Mouse (Mus musculus): ENCODE measurements around the gene Slc6a5. TPM values are rescaled to one million over a fixed set of nuclear protein-coding genes. Genes with fewer than 3 reads are reported as not detected.
"Not testable (repeated sequence)": the region's sequence is repeated elsewhere in the genome, so short reads cannot be mapped to it uniquely, and the experiment has no call there.

Gene Slc6a5
- total RNA-seq, 2 experiments from 2014 or later, result not detected

DNA sequence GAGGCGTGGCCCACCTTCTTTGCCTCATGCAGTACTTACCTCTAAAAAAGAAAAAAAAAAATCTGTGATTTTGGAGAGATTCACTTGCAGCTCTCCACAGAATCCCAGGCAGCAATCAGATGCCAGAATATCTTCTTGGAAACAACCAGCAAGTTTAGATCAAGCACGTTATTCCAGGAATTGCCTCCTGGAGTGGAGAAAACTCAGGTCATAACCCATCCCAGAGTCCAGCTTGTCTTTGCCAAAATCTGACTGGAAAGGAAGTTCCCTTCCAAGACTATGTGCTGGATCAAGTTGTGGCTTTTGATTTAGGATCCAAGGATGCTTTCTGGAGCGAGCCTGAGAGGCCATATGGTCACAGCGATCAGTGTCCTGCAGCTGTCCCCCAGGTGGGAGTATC lies 10.8 kb downstream of the Slc6a5 start:
- no peak for TF ChIP-seq CTCF (conservative IDR thresholded peaks at IDR 0.05)
- Histone ChIP-seq H3K4me3 (no peak overlapping the region), H3K27ac (no peak overlapping the region)
- no peak for DNase-seq (ENCODE audit: low spot score in 2 of 2)

GRCm38 (mm10) chr7:49922928-49923327 lies 13.0 kb downstream of the Slc6a5 start:
- DNase-seq (ENCODE audit: low spot score in 2 of 2), result no peak
- H3K4me3 ChIP-seq, result peak overlapping the region; percentile 40
- no peak for TF ChIP-seq CTCF (conservative IDR thresholded peaks at IDR 0.05)
- H3K27ac ChIP-seq, result peak overlapping the region; percentile 12

DNA sequence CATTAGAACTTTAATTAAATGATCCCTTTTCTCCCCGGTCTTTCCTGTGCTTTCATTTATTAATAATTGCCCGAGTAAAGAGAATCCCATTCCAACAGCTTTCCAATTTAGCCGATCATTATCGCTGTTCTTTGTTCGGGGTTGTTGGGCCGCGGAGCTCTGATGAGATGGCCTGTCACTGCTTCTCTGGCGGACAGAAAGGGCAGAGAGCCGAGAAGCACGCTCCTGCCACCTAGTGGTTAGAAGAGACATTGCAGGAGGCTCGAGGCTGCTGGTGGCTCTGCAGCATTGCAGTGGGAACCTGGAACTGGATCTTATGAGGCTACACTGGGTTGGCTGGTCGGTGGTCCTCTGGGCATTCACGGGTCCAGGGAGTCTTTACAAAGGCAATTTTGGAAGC lies 13.4 kb downstream of the Slc6a5 start:
- Histone ChIP-seq H3K27ac (peak overlapping the region; percentile 12), H3K4me3 (peak overlapping the region; percentile 40)
- DNase-seq (ENCODE audit: low spot score in 2 of 2), result peak; percentile 87
- peak; percentile 100 for TF ChIP-seq CTCF (conservative IDR thresholded peaks at IDR 0.05)

- Histone ChIP-seq H3K27ac (no peak overlapping the region), H3K4me3 (no peak overlapping the region)
- no peak for TF ChIP-seq CTCF (conservative IDR thresholded peaks at IDR 0.05)
- no peak for DNase-seq (ENCODE audit: low spot score in 2 of 2)
Observed at GRCm38 (mm10) chr7:49928571-49928970, 18.6 kb downstream of the Slc6a5 start.

- TF ChIP-seq CTCF (conservative IDR thresholded peaks at IDR 0.05), result no peak
- DNase-seq (ENCODE audit: low spot score in 2 of 2), result no peak
- Histone ChIP-seq H3K4me3 (no peak overlapping the region), H3K27ac (no peak overlapping the region)
Observed at GRCm38 (mm10) chr7:49929999-49930398, 20.1 kb downstream of the Slc6a5 start.

- H3K27ac ChIP-seq; H3K4me3 ChIP-seq; DNase-seq (ENCODE audit: low spot score in 2 of 2): not testable (repeated sequence)
Observed at GRCm38 (mm10) chr7:49933386-49934115, 23.6 kb downstream of the Slc6a5 start.

DNA sequence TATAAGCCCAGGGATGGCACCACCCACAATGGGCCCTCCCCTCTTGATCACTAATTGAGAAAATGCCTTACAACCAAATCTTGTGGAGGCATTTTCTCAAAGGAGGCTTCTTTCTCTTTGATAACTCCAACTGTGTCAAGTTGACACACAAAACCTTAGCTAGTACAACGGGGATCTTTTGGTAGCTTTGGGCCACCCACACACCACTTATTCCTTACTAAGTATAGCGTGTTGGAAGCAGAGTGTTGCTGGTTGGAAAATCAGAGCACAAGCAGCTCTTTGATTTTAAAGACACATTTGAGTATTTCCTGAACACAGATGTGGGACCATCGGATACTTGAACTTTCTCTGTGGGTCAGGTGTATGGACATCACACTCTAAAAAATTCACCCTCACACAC lies 26.9 kb downstream of the Slc6a5 start:
- TF ChIP-seq CTCF (conservative IDR thresholded peaks at IDR 0.05), result no peak
- H3K27ac ChIP-seq, result no peak overlapping the region
- no peak for DNase-seq (ENCODE audit: low spot score in 2 of 2)
- H3K4me3 ChIP-seq, result no peak overlapping the region

DNA sequence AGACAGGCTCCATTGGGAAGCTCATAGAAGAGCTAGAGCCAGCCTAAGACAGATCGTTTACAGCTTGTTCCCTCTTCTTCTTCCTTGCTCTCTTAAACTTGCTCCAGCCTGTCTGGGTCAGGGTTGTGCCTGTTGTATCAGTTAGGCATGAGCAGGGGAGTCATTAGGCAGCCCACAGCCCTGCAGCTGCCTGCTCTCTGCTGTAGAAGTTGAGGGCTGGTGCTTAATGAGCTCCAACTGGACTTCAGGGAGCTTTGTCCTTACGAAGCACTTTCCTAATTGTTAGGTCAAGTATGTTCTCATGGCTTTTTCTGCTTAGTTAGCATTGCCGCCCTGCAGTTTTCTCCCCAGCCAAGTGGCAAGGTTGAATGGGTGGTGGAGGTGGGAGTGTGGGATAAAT lies 32.1 kb downstream of the Slc6a5 start:
- Histone ChIP-seq H3K4me3 (no peak overlapping the region), H3K27ac (no peak overlapping the region)
- DNase-seq (ENCODE audit: low spot score in 2 of 2), result no peak
- no peak for TF ChIP-seq CTCF (conservative IDR thresholded peaks at IDR 0.05)

DNA sequence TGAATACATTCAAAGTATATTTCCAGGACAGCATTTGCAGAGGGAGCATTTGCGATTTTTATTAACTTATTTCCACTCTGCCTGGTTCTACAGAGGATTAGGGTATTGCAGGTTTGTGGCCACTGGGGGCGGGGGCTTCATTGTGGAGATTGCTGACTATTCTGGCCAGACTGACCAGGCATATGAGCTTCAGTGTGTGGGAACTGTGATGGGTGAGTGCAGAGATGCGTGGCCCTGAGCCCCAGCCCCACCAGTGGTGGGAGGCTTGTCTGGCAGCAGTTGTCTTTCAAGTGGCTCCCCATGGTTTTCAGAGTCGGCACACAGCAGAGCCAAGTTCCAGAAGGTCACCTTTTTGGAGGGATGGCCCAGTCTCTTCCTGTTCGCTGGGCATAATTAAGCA lies 32.5 kb downstream of the Slc6a5 start:
- H3K27ac ChIP-seq, result no peak overlapping the region
- no peak overlapping the region for H3K4me3 ChIP-seq
- DNase-seq (ENCODE audit: low spot score in 2 of 2), result no peak
- TF ChIP-seq CTCF (conservative IDR thresholded peaks at IDR 0.05), result no peak

- no peak overlapping the region for H3K27ac ChIP-seq
- no peak overlapping the region for H3K4me3 ChIP-seq
- DNase-seq (ENCODE audit: low spot score in 2 of 2), result no peak
- TF ChIP-seq CTCF (conservative IDR thresholded peaks at IDR 0.05), result no peak
Observed at GRCm38 (mm10) chr7:49946691-49947090, 36.7 kb downstream of the Slc6a5 start.

DNA sequence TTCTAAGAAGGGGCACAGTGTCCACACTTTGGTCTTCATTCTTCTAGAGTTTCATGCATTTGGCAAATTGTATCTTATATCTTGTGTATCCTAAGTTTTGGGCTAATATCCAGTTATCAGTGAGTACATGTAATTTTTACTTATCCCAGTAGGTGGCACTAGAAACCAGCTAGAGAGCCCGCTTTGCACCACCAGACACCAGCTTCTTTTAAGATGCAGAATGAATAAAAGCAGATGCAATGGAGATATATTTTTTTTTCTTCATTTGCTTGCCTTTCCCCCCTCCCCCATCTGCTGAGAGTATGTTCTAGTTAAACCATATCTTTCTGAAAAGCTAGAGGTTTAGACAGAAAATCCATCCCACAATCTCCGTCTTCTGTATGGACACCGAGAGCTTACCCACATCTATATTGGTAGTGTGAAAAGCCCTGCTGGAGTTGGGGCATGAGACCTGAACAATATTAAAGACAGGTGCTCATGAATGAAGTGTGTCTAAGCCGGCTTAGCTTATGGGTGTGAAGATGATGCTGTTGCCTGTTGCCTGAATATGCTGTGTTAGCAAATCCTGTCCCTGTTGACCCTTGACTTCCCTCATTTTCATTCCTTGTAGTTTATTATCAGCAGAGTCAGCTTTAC lies 43.7 kb downstream of the Slc6a5 start:
- peak; percentile 81 for TF ChIP-seq CTCF (conservative IDR thresholded peaks at IDR 0.05)
- peak; percentile 52 to 66 for DNase-seq (ENCODE audit: low spot score in 2 of 2)
- no peak overlapping the region for H3K4me3 ChIP-seq
- no peak overlapping the region for H3K27ac ChIP-seq

DNA sequence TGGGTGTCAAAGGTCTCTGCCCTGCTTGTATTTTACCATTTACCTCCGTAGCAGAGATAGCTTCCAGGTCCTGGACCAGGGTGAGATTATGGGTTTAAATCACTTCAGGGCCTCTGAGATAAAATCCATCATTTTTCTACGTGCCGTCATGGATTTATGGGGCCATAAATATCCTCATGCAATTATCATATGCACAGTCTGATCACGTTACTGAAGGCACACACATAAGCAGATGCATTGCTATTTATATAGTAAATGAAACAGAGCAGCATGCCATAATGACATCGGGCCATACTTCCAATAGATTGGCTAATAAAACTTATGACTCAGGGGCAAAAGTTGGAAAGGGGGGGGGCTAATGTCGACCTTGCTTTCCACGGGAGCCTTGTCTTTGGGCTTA lies 44.9 kb downstream of the Slc6a5 start:
- Histone ChIP-seq H3K4me3 (no peak overlapping the region), H3K27ac (no peak overlapping the region)
- DNase-seq (ENCODE audit: low spot score in 2 of 2), result no peak
- TF ChIP-seq CTCF (conservative IDR thresholded peaks at IDR 0.05), result no peak

DNA sequence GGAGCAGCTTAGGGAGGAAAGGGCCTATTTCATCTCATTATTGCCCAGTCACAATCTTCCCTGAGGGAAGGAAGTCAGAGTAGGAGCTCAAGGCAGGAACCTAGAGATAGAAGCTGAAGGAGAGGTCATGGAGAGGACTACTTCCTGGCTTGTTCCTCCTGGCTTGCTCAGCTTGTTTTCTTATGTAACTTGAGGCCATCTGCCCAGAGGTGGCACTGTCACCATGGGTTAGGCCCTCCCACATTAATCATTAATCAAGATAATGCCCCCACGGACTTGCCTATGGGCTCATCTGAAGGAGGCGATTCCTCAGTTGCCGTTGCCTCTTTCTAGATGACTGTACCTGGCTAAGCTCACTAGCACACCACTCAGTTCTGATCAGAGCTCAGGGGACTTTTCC lies 47.2 kb downstream of the Slc6a5 start:
- no peak overlapping the region for H3K4me3 ChIP-seq
- no peak for TF ChIP-seq CTCF (conservative IDR thresholded peaks at IDR 0.05)
- no peak overlapping the region for H3K27ac ChIP-seq
- no peak for DNase-seq (ENCODE audit: low spot score in 2 of 2)

- Histone ChIP-seq H3K27ac (no peak overlapping the region), H3K4me3 (no peak overlapping the region)
- no peak for TF ChIP-seq CTCF (conservative IDR thresholded peaks at IDR 0.05)
- DNase-seq (ENCODE audit: low spot score in 2 of 2), result no peak
Observed at GRCm38 (mm10) chr7:49963764-49964163, 53.8 kb downstream of the Slc6a5 start.
